In the genomic region with DNA sequence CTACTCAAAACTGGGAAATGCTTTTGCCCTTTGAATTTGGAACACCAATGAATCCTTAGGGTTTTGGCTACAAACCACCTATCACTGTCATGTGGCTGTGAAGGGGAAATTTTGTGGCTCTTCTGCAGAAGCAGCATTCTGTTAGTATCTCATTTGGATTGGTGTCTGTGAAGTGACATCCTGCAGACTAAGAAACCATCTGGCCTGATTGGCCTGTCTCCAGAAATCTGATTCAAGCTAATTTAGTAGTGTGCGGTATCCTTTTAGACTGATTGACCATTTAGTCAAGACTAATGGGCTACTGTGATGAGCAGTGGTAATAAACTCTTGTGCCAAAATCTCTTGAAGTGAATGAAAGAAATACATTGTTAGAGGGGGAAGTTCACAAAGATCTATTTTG, we compare ENCODE assay signal across 10 mouse cellular contexts.
DNase-seq lines count a peak whose midpoint lies in the region; ATAC-seq and TF ChIP-seq lines count a peak whose summit lies in the region.
"Had no signal": no experiment of that assay in that cellular context is flagged by ENCODE, and none has a peak within 500 bp of the region (broad histone marks: within the 10 kb centered on the region; RNA-seq: fewer than 3 reads in every experiment).

No protein-coding gene starts in this region.

- TF ChIP-seq CTCF in kidney, adult 2 months (conservative IDR thresholded peaks at IDR 0.05; ENCODE audit: insufficient read depth, insufficient read length, low read depth, low read length): no peak

- peak; percentile 37 for DNase-seq in kidney, postnatal 14 days
- no peak for DNase-seq in kidney, adult 2 months
- DNase-seq in cerebellum, adult 11-12 months: peak; percentile 32
- DNase-seq in layer of hippocampus, adult 11-12 months (ENCODE audit: low spot score): peak; percentile 55
- no peak for DNase-seq in spleen, postnatal 10 days (ENCODE audit: low spot score in 2 of 2)
- DNase-seq: adrenal gland, postnatal 14 days had no signal

- H3K27me3 ChIP-seq in kidney, adult 2 months (replicated peaks; ENCODE audit: control insufficient read depth, insufficient read depth, low read length): no peaks in the 10 kb centered on the region
- H3K27me3 ChIP-seq in neural tube, embryonic 14.5 days (ENCODE audit: control insufficient read depth, insufficient read depth, low read length): no peaks in the 10 kb centered on the region
- no peaks in the 10 kb centered on the region for H3K27me3 ChIP-seq in liver, embryonic 12.5 days (replicated peaks)

- H3K4me3 ChIP-seq in kidney, adult 2 months (ENCODE audit: insufficient read depth, low read depth, low read length): no peak overlapping the region
- no peak overlapping the region for H3K4me3 ChIP-seq in neural tube, embryonic 14.5 days (ENCODE audit: low read depth, low read length)
- H3K4me3 ChIP-seq in liver, embryonic 12.5 days: no peak overlapping the region
- H3K4me3 ChIP-seq: erythroblast, embryonic 14.5 days had no signal

- no peak for TF ChIP-seq POLR2A in kidney, adult 2 months (IDR thresholded peaks at IDR 0.05; ENCODE audit: low read depth, low read length)

- H3K36me3 ChIP-seq in kidney, adult 2 months (ENCODE audit: control insufficient read depth, insufficient read depth, low read length): no peaks in the 10 kb centered on the region
- no peaks in the 10 kb centered on the region for H3K36me3 ChIP-seq in neural tube, embryonic 14.5 days (ENCODE audit: control insufficient read depth, insufficient read depth, low read length)
- H3K36me3 ChIP-seq in liver, embryonic 12.5 days: no peaks in the 10 kb centered on the region

- no peaks in the 10 kb centered on the region for H3K4me1 ChIP-seq in kidney, adult 2 months (ENCODE audit: control insufficient read depth, insufficient read depth, low read length)
- H3K4me1 ChIP-seq in neural tube, embryonic 14.5 days (ENCODE audit: control insufficient read depth, insufficient read depth, low read length): no peaks in the 10 kb centered on the region
- no peaks in the 10 kb centered on the region for H3K4me1 ChIP-seq in liver, embryonic 12.5 days

- no peak overlapping the region for H3K27ac ChIP-seq in kidney, adult 2 months (ENCODE audit: insufficient read depth, low read depth, low read length)
- H3K27ac ChIP-seq in neural tube, embryonic 14.5 days (ENCODE audit: low read depth, low read length): no peak overlapping the region
- H3K27ac ChIP-seq in liver, embryonic 12.5 days: no peak overlapping the region

- 56% methylated on average over 1 of the region's 1 CpGs for WGBS in kidney, adult 2 months
- 57% methylated on average over 1 of the region's 1 CpGs for WGBS in neural tube, embryonic 14.5 days
- WGBS in liver, embryonic 12.5 days (ENCODE audit: insufficient replicate concordance): 83% methylated on average over 1 of the region's 1 CpGs

- ATAC-seq in neural tube, embryonic 14.5 days (ENCODE audit: low read depth): peak; percentile 88
- no peak for ATAC-seq in monocyte, adult 5-6 weeks (replicated peaks; ENCODE audit: insufficient number of reproducible peaks, low FRiP score, low TSS enrichment, poor library complexity, severe bottlenecking)
- no peak for ATAC-seq in liver, embryonic 12.5 days

- H3K4me2 ChIP-seq in neural tube, embryonic 14.5 days (ENCODE audit: low read depth, low read length): no peak overlapping the region
- H3K4me2 ChIP-seq in liver, embryonic 12.5 days: no peak overlapping the region

- no peak overlapping the region for H3K9ac ChIP-seq in neural tube, embryonic 14.5 days (replicated peaks; ENCODE audit: low read depth, low read length)
- no peak overlapping the region for H3K9ac ChIP-seq in liver, embryonic 12.5 days

- H3K9me3 ChIP-seq in neural tube, embryonic 14.5 days (ENCODE audit: control insufficient read depth, low read length): no peaks in the 10 kb centered on the region
- 0 out of 2 replicates have a peak, but pooled peaks cover 3% of the 10 kb centered on the region for H3K9me3 ChIP-seq in liver, embryonic 12.5 days (replicated peaks)

Comparison
In these comparisons a context has a peak if more than half of its experiments do, and no peak if none do; other contexts are left out.
1. DNase-seq: peak in kidney, postnatal 14 days (single experiment), cerebellum, adult 11-12 months (single experiment) and layer of hippocampus, adult 11-12 months (single experiment); none in kidney, adult 2 months (single experiment) and spleen, postnatal 10 days (0 of 2).